Comparison of ENCODE assay signal across 21 mouse cellular contexts in genomic region chr7:80413512-80414302, GRCm38 (mm10). TPM values are rescaled to one million over a fixed set of nuclear protein-coding genes. Genes with fewer than 3 reads are reported as not detected.
DNase-seq lines count a peak whose midpoint lies in the region; ATAC-seq and TF ChIP-seq lines count a peak whose summit lies in the region.
"Had no signal": no experiment of that assay in that cellular context is flagged by ENCODE, and none has a peak within 500 bp of the region (broad histone marks: within the 10 kb centered on the region; RNA-seq: fewer than 3 reads in every experiment).

No protein-coding gene starts in this region.

- H3K4me1 ChIP-seq in kidney, embryonic 16.5 days (ENCODE audit: insufficient read depth, low read length): peaks cover 6% of the 10 kb centered on the region; the same call in 1 of the 2 replicates
- H3K4me1 ChIP-seq in thymus, adult 2 months (replicated peaks; ENCODE audit: control insufficient read depth, insufficient read depth, low read length): peaks cover 44% of the 10 kb centered on the region
- H3K4me1 ChIP-seq: intestine, embryonic 15.5 days; midbrain, embryonic 12.5 days had no signal

- H3K27me3 ChIP-seq in kidney, embryonic 16.5 days (ENCODE audit: insufficient read depth, low read length): no peaks in the 10 kb centered on the region
- no peaks in the 10 kb centered on the region for H3K27me3 ChIP-seq in thymus, adult 2 months (ENCODE audit: control insufficient read depth, insufficient read depth, low read length)
- H3K27me3 ChIP-seq: heart, embryonic 15.5 days; intestine, embryonic 15.5 days; midbrain, embryonic 12.5 days had no signal

- no peak overlapping the region for H3K4me3 ChIP-seq in kidney, embryonic 16.5 days (ENCODE audit: low read length)
- H3K4me3 ChIP-seq in thymus, adult 2 months (ENCODE audit: control insufficient read depth, insufficient read depth, low read length): no peak overlapping the region
- H3K4me3 ChIP-seq: forebrain, embryonic 10.5 days; heart, embryonic 15.5 days; intestine, embryonic 15.5 days; left cerebral cortex, adult 2 months; limb, embryonic 10.5 days; midbrain, embryonic 12.5 days had no signal

- H3K27ac ChIP-seq in kidney, embryonic 16.5 days (ENCODE audit: low read length): no peak overlapping the region
- peak overlapping the region; percentile 87 for H3K27ac ChIP-seq in thymus, adult 2 months (ENCODE audit: control insufficient read depth, insufficient read depth, low read length)
- H3K27ac ChIP-seq: forebrain, embryonic 10.5 days; heart, embryonic 15.5 days; intestine, embryonic 15.5 days; left cerebral cortex, adult 2 months; limb, embryonic 10.5 days; macrophage; midbrain, embryonic 12.5 days had no signal

- peak; percentile 44; the same call in 1 of the 2 replicates for ATAC-seq in kidney, embryonic 16.5 days (ENCODE audit: low FRiP score, low TSS enrichment)
- 0 out of 2 replicates have a peak, but pooled peaks have one; percentile 12 for ATAC-seq in granulocyte monocyte progenitor cell, adult 5-6 weeks (replicated peaks; ENCODE audit: poor library complexity, severe bottlenecking)
- ATAC-seq: intestine, embryonic 15.5 days had no signal

- no peaks in the 10 kb centered on the region for H3K36me3 ChIP-seq in kidney, embryonic 16.5 days (ENCODE audit: insufficient read depth, low read length)
- H3K36me3 ChIP-seq in thymus, adult 2 months (ENCODE audit: control insufficient read depth, insufficient read depth, low read length): no peaks in the 10 kb centered on the region
- H3K36me3 ChIP-seq: forebrain, embryonic 10.5 days; G1E; heart, embryonic 15.5 days; intestine, embryonic 15.5 days; limb, embryonic 10.5 days; midbrain, embryonic 12.5 days had no signal

- no peak overlapping the region for H3K4me2 ChIP-seq in kidney, embryonic 16.5 days (replicated peaks; ENCODE audit: low read depth, low read length)
- H3K4me2 ChIP-seq: heart, embryonic 15.5 days; intestine, embryonic 15.5 days; liver, embryonic 11.5 days; lung, embryonic 14.5 days; midbrain, embryonic 12.5 days had no signal

- TF ChIP-seq POLR2A in thymus, adult 2 months (IDR thresholded peaks at IDR 0.05; ENCODE audit: control insufficient read depth, extremely low read depth, insufficient read depth, low read length, poor library complexity): no peak

- DNase-seq in kidney, adult 9 months: no peak
- peak; percentile 35 for DNase-seq in thymus, adult 2 months
- DNase-seq in thymus, postnatal 10 days (ENCODE audit: low spot score in 2 of 2): no peak
- peak; percentile 53 for DNase-seq in thymus, postnatal 4 days
- no peak for DNase-seq in spleen, adult 18-20 months
- DNase-seq in layer of hippocampus, postnatal 36 days: no peak
- DNase-seq: cerebellum, adult 8-10 months; heart, postnatal 4 days; kidney, postnatal 14 days; lung, embryonic 14.5 days had no signal

- no peak for TF ChIP-seq CTCF in thymus, adult 2 months (IDR thresholded peaks at IDR 0.05; ENCODE audit: borderline replicate concordance, control insufficient read depth, extremely low read depth, insufficient read depth, low read length, poor library complexity)

- WGBS in kidney, embryonic 16.5 days: 56% methylated on average over 9 of the region's 9 CpGs
- 92% methylated on average over 9 of the region's 9 CpGs for WGBS in thymus, adult 2 months

- no peak overlapping the region for H3K9ac ChIP-seq in kidney, embryonic 16.5 days (replicated peaks; ENCODE audit: low read length)
- H3K9ac ChIP-seq: heart, embryonic 15.5 days; intestine, embryonic 15.5 days; lung, embryonic 14.5 days; midbrain, embryonic 12.5 days had no signal

- no peaks in the 10 kb centered on the region for H3K9me3 ChIP-seq in kidney, embryonic 16.5 days (ENCODE audit: low read length)
- H3K9me3 ChIP-seq: forebrain, embryonic 10.5 days; G1E; heart, embryonic 15.5 days; intestine, embryonic 15.5 days; limb, embryonic 10.5 days; midbrain, embryonic 12.5 days had no signal

RNA-seq across cellular contexts. Expression of gene Furin, which starts 8.5 kb away (rescaled TPM):
- 13.4 and 13.7 TPM in 2 replicates for polyA plus RNA-seq in kidney, embryonic 16.5 days (2015; fragmentation: Nextera tagmentation; extraction: Ambion mirVana)
- 56.4 and 62.9 TPM in 2 replicates for polyA plus RNA-seq in thymus, adult 2 months (2012; rRNA removed)
- 25.5 and 25.6 TPM in 2 replicates for total RNA-seq in granulocyte monocyte progenitor cell, adult 5-6 weeks (2014; fragmentation: Nextera tagmentation)
- 5.0 and 10.1 TPM in 2 replicates for total RNA-seq in granulocyte monocyte progenitor cell, adult 5-6 weeks (2017)
- total RNA-seq in layer of hippocampus, postnatal 36 days (2021): 10 to 100 TPM; 39.7 to 45.4 TPM

RNA-seq across cellular contexts. Expression of gene Fes, which starts 26.0 kb away (rescaled TPM):
- 16.8 and 18.3 TPM in 2 replicates for polyA plus RNA-seq in kidney, embryonic 16.5 days (2015; fragmentation: Nextera tagmentation; extraction: Ambion mirVana)
- polyA plus RNA-seq in thymus, adult 2 months (2012; rRNA removed): 21.6 and 27.3 TPM in 2 replicates
- total RNA-seq in granulocyte monocyte progenitor cell, adult 5-6 weeks (2014; fragmentation: Nextera tagmentation): 141 and 238 TPM in 2 replicates
- 155 and 176 TPM in 2 replicates for total RNA-seq in granulocyte monocyte progenitor cell, adult 5-6 weeks (2017)
- 1 to 10 TPM; 5.5 to 7.8 TPM for total RNA-seq in layer of hippocampus, postnatal 36 days (2021)

RNA-seq across cellular contexts. Expression of gene Man2a2, which starts 42.5 kb away (rescaled TPM):
- 16.6 and 19.1 TPM in 2 replicates for polyA plus RNA-seq in kidney, embryonic 16.5 days (2015; fragmentation: Nextera tagmentation; extraction: Ambion mirVana)
- 188 and 213 TPM in 2 replicates for polyA plus RNA-seq in thymus, adult 2 months (2012; rRNA removed)
- 60.4 and 74.6 TPM in 2 replicates for total RNA-seq in granulocyte monocyte progenitor cell, adult 5-6 weeks (2014; fragmentation: Nextera tagmentation)
- total RNA-seq in granulocyte monocyte progenitor cell, adult 5-6 weeks (2017): 32.7 and 36.7 TPM in 2 replicates
- total RNA-seq in layer of hippocampus, postnatal 36 days (2021): 100 to 1,000 TPM; 144 to 156 TPM

Comparison
In these comparisons a context has a peak if more than half of its experiments do, and no peak if none do; other contexts are left out.
1. DNase-seq: peak in thymus, adult 2 months (single experiment) and thymus, postnatal 4 days (single experiment); none in kidney, adult 9 months (single experiment), thymus, postnatal 10 days (0 of 2), spleen, adult 18-20 months (0 of 2) and layer of hippocampus, postnatal 36 days (0 of 2).
2. RNA of gene Fes, which starts 26.0 kb away (total RNA-seq): 141 to 238 TPM in granulocyte monocyte progenitor cell, adult 5-6 weeks; 5.5 to 7.8 TPM in layer of hippocampus, postnatal 36 days; every median in the first group is over 10 times any median in the second.